Mouse (Mus musculus): ENCODE measurements around the gene Rtl8a. TPM values are rescaled to one million over a fixed set of nuclear protein-coding genes. Genes with fewer than 3 reads are reported as not detected.
"Not testable (repeated sequence)": the region's sequence is repeated elsewhere in the genome, so short reads cannot be mapped to it uniquely, and the experiment has no call there.

Gene Rtl8a
- total RNA-seq (2017), result 1.5 TPM in 1 of 2 replicates, not detected in the other

DNA sequence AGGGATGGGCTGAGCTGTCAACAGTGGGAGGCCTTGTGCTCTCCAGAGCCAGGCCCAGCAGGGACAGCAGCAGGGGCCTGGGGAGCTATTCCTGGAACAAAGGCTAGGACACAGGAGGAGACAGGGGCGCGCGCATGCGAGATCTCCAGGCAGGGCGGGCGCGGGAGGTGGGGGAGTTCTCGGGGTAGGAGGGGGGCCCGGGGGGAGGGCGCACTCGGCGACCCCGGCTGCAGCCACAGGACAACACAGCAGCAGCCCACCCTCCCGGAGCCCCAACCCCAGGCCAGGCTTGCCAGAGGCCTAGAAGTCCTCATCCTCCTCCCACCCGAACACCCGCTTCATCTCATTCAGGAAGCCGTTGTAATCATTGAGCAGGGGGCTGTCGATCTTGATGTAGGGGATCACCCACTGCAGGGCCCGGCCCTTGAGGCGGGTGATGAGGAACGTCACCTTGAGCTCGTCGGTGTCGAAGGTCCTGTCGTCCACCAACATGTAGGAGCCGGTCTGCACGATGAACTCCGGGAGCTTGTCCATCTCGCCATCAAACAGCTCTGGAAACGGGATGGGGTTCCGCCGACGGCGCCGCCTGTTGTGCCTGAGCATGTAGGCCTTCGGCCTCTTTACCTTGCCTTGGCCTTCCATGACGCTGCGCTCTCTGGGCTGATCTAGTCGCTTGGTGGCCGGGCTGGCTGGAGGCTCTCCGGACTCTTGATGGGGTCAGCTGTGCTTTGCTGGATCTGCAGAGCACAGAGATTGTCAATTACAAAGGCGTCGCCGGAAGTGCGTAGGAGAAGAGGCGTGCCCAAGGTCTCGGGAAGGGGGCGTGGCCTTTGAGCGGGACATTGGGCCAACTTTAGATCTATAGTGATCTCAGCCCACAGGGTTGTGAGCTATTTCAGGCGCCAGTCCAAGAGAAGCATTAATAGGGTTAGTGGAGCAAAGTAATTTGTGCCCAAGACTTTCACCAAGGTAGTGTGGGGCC, at the start of gene Rtl8a:
TSS of gene Rtl8a (minus strand) at position 703 of the 982 bp plus-strand sequence.
- ATAC-seq (ENCODE audit: extremely low read depth, insufficient number of reproducible peaks, low FRiP score, poor library complexity, severe bottlenecking), result peak; percentile 89

DNA sequence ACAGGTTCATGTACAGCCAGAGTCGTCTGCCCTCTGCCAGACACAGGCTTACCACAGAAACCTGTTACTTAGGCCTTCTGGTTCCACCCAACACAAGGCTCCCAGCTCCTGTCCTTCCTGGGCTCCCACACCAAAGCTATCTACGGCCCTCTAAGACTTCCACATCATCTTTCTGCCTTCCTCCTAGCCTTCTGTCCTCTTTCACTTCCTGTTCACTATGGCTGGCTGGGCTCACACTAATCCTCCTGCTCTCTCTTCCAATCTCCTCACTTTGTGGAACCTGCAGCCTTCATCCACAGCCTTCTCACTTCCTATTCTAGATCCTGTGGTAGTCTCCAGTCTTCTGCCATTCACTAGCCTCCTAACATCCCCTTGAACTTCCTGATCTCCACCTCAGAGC, 49.7 kb upstream of the Rtl8a start:
- no peak for ATAC-seq (ENCODE audit: extremely low read depth, insufficient number of reproducible peaks, low FRiP score, poor library complexity, severe bottlenecking)

DNA sequence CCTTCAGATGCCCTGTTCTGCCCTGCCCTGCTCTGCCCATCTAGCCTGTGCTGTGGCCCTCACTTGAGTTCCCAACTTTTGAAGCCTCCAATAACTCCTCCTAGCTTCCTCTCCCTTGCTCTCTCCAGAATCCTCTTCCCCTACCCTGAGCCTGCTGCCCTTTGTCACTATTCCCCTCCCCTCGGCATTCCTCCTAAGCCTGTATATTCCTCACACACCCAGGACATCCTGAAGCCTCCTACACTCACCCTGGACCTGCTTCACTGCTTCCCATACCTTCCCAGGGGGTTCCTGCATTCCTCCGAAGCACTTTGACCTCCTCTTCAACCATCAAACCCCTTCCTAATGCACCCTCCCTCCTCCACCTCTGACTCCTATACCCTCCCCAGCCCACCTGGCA, 48.6 kb upstream of the Rtl8a start:
- ATAC-seq (ENCODE audit: extremely low read depth, insufficient number of reproducible peaks, low FRiP score, poor library complexity, severe bottlenecking), result no peak

DNA sequence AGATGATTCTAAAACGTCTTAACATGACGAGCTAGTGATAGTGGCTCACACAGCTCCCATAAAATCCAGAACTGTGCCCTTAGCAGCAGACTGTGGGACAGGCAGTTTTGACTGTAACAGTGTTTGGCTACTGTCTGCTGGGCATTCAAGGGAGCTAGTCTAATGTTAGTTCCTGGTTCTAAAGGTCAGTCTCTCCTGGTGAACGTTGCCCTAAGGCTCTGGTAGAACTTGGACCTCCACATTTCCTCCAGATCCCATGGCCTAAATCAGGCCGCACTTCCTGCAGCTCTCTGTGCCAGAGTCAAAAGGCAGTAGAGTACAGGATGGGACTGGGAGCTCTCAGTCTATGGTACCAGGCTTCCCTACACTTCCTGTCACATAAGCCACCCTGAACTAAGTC, 41.2 kb upstream of the Rtl8a start:
- ATAC-seq (ENCODE audit: extremely low read depth, insufficient number of reproducible peaks, low FRiP score, poor library complexity, severe bottlenecking), result not testable (repeated sequence)

DNA sequence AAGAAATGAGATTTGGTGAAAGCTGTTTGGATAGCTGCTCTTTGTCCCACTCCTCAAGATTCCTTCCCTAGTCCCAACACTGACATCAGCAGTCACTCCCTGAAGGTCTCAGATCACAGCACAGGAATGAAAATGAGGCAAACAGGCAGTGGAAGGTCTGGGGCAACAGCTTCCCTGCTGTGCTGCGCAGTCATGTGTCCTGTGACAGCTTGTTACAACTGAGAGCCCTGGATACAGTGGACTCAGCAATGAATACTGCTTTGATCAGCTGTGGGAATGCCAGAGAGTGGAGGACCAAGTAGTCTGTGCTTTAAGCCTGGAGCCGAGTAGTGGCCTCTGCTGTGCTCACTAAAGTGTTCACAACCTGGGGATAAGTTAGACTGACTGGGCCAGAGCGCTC, 39.2 kb upstream of the Rtl8a start:
- ATAC-seq (ENCODE audit: extremely low read depth, insufficient number of reproducible peaks, low FRiP score, poor library complexity, severe bottlenecking), result not testable (repeated sequence)

DNA sequence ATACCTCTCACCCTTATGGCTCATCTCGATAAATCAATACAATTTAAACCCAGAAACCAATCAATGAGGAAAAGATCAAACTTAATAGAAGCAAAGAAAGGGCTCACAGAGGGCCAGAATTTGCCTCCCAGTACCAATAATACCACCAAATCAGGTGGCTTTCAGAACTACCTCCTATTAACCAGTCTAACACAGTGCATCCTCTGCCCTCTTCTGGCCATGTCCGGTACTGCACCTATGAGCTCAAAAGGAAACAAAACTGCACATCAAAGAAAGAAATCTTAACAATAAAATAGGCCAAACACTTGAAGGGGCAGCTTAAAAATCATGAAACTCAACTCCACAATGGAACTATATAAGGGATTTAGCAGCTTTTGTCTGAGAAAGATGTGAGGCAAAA, 33.5 kb upstream of the Rtl8a start:
- ATAC-seq (ENCODE audit: extremely low read depth, insufficient number of reproducible peaks, low FRiP score, poor library complexity, severe bottlenecking), result not testable (repeated sequence)

DNA sequence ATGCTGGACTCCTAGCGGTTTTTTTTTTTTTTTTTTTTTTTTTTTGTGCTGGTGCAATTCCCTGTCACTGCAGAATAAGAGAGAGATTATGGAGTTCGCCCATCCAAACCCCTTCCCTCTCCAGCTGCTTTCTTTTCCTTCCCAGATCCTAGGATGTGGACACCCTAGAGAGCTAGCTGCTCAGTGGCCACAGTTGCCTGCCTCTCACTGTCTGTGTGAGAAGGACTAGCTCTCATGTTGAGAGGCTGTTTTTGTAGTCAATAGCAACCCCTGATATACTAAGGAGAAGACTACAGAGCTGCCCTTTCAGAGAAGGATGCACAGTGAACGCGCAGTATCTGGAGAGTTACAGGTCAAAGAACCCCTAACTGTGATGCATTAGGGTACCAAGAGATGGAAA, 27.2 kb upstream of the Rtl8a start:
- ATAC-seq (ENCODE audit: extremely low read depth, insufficient number of reproducible peaks, low FRiP score, poor library complexity, severe bottlenecking), result not testable (repeated sequence)

DNA sequence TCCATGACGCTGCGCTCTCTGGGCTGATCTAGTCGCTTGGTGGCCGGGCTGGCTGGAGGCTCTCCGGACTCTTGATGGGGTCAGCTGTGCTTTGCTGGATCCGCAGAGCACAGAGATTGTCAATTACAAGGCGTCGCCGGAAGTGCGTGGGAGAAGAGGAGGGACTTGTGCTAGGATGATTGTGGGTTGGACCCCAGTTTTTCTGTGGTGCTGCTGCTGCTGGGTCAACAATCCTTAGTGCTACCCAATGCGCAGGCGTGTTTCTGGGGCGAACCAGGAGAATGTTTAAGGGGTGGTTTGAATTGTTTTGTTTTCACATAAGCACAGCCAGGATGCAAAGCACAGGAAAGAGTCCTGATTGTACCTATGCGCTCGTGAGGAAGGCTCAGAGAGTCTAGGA, 26.8 kb upstream of the Rtl8a start, which contains the start of gene Rtl8b:
TSS of gene Rtl8b (minus strand) at position 115 of the 400 bp plus-strand sequence.
- peak; percentile 86 for ATAC-seq (ENCODE audit: extremely low read depth, insufficient number of reproducible peaks, low FRiP score, poor library complexity, severe bottlenecking)

DNA sequence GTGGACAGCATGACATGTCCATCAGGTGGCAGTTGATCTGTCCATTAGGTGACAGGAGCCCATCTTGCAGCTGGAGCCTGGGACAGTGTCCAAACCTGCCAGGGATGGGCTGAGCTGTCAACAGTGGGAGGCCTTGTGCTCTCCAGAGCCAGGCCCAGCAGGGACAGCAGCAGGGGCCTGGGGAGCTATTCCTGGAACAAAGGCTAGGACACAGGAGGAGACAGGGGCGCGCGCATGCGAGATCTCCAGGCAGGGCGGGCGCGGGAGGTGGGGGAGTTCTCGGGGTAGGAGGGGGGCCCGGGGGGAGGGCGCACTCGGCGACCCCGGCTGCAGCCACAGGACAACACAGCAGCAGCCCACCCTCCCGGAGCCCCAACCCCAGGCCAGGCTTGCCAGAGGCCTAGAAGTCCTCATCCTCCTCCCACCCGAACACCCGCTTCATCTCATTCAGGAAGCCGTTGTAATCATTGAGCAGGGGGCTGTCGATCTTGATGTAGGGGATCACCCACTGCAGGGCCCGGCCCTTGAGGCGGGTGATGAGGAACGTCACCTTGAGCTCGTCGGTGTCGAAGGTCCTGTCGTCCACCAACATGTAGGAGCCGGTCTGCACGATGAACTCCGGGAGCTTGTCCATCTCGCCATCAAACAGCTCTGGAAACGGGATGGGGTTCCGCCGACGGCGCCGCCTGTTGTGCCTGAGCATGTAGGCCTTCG, 26.2 kb upstream of the Rtl8a start:
- peak; percentile 13; the same call in 1 of the 2 replicates for ATAC-seq (ENCODE audit: extremely low read depth, insufficient number of reproducible peaks, low FRiP score, poor library complexity, severe bottlenecking)

DNA sequence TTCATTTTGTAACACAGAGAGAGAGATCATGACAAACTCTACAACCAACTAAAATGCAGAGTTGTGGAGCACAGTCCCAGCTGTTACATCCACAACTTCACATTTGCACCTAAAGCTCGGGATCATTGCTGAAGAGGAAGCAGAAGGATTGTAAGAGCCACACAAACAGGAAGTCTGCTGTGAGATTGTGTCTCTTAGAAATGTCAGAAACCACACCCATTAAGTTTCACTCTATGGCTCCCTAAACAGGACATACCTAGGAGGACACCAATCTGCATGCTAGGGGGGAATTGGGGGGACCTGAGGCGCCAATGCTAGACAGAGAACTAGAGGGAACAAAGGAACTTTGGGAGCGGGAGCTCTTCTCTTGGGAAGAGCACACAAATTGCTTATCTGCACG, 9.4 kb upstream of the Rtl8a start:
- not testable (repeated sequence) for ATAC-seq (ENCODE audit: extremely low read depth, insufficient number of reproducible peaks, low FRiP score, poor library complexity, severe bottlenecking)

DNA sequence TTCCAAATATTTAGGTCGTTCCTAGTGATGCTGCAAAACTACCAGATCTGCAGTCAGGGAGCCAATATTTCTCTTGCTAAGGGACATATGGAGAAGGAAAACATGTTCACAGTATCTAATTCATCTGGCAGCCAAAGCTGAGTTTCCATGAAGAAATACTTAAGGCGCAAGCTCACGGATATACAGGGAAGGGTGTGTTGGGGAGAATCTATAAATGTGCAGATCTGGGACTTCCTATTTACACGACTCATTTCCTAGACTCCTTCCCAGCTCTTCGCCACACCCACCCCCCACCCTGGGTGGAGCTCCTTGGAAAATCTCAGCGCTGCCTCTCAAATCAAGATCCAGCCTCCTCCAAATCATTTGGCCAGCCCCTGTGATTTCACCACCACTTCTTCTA, 2.4 kb upstream of the Rtl8a start:
- no peak for ATAC-seq (ENCODE audit: extremely low read depth, insufficient number of reproducible peaks, low FRiP score, poor library complexity, severe bottlenecking)

DNA sequence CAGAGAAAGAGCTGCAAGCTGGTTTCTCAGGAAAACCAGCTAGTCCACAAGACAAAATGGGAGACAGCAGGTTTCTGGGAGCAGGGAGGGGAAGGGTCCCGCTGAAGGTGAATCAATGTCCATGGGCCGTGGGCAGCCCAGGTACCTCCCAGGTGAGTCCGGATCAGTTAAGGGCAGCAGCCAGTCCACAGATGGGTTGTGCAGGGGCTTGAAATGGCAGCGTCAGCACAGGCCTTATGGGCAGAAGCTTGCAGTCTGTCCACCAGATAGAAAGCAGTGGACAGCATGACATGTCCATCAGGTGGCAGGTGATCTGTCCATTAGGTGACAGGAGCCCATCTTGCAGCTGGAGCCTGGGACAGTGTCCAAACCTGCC, 890 bp downstream of the Rtl8a start:
- ATAC-seq (ENCODE audit: extremely low read depth, insufficient number of reproducible peaks, low FRiP score, poor library complexity, severe bottlenecking), result not testable (repeated sequence)

DNA sequence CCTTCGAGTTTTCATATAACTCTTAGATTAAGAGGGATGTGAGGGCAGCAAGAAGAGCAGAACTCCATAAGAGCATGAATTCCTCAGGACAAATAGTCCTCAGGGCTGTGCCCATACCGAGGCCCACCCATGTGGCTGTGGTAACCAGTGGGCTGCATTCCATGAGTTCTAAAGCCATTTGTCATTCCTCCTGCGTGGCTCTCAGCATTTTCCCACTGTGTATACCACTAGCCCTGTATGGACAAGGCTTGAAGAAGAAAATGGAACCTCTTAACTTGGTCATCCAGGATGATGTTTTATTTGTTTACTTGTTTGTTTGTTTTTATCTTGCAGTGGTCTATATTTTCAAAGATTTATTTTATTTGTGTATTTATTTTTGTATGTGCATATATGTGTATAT, 5.4 kb downstream of the Rtl8a start:
- ATAC-seq (ENCODE audit: extremely low read depth, insufficient number of reproducible peaks, low FRiP score, poor library complexity, severe bottlenecking), result not testable (repeated sequence)

DNA sequence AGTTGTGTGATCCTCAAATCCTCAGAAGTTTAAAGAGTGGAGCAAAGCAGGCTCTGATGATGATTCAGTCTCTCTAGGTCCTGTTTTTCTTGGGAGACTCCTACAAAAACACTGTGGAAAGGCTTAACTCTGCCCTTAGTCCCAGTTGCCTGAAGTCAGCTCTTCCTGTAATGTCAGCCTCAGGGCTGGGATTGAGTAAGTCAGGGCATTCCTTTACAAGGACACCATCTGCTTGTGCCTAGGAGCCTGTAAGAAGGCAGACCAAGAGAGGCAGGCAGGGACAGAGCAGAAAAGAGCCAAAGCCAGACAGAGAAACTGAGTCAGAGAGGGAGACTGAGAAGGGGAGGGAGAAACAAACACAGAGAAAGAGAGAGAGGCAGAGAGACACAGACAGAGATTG, 32.1 kb downstream of the Rtl8a start:
- ATAC-seq (ENCODE audit: extremely low read depth, insufficient number of reproducible peaks, low FRiP score, poor library complexity, severe bottlenecking), result not testable (repeated sequence)

DNA sequence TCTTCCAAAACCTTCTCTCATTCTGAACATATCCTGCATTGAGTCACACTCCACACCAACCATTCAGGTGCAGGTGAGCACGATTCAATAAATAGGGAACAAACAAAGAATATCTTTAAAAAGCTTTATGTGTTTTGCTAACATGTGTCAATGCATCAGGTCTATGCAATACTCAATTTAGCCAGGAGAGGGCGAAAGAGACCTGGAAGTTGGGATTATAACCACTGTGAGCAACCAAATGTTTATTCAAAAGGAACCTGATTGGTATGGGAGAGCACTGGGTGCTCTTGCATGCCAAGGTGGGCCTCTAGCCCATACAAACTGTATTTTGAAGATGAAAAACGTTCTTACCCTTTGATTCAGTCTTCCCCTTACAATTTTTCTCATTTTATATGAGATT, 32.9 kb downstream of the Rtl8a start:
- ATAC-seq (ENCODE audit: extremely low read depth, insufficient number of reproducible peaks, low FRiP score, poor library complexity, severe bottlenecking), result 0 out of 2 replicates have a peak, but pooled peaks have one; percentile 53

DNA sequence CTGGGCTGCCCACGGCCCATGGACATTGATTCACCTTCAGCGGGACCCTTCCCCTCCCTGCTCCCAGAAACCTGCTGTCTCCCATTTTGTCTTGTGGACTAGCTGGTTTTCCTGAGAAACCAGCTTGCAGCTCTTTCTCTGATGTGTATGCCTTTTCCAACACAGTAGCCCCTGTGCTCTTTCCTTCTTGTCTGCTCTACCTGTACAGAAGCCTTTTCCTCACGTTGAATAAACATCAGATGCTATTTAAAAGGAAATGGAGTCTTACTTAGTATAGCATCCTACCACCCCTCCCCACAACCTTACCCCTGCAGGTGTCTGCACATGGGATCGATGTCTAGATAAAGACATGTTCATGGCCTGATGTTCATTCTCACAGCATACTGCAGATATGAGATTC, 34.6 kb downstream of the Rtl8a start, which contains the start of gene Gm14597:
TSS of gene Gm14597 (minus strand) at position 101 of the 400 bp plus-strand sequence.
- not testable (repeated sequence) for ATAC-seq (ENCODE audit: extremely low read depth, insufficient number of reproducible peaks, low FRiP score, poor library complexity, severe bottlenecking)

DNA sequence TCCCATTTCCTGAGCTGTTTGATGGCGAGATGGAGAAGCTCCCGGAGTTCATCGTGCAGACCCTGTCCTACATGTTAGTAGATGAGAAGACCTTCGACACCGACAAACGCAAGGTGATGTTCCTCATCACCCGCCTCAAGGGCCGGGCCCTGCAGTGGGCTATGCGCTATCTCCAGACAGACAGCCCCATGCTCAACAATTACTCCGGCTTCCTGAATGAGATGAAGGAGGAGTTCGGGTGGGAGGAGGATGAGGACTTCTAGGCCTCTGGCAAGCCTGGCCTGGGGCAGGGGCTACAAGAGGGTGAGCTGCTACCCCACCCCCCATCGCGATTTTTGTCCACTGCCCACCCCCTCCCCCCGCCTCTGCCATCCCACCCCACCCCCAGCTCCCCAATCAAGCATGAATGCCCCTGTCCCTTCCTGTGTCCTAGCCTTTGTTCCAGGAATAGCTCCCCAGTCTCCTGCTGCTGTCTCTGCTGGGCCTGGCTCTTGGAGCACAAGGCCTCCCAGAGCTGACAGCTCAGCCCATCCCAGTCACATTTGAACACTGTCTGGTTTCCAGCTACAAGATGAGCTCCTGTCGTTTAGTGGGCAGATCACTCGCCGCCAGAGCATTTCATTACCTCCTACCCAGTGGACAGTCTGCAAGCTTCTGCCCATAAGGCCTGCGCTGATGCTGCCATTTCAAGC, 35.2 kb downstream of the Rtl8a start:
- no peak for ATAC-seq (ENCODE audit: extremely low read depth, insufficient number of reproducible peaks, low FRiP score, poor library complexity, severe bottlenecking)

DNA sequence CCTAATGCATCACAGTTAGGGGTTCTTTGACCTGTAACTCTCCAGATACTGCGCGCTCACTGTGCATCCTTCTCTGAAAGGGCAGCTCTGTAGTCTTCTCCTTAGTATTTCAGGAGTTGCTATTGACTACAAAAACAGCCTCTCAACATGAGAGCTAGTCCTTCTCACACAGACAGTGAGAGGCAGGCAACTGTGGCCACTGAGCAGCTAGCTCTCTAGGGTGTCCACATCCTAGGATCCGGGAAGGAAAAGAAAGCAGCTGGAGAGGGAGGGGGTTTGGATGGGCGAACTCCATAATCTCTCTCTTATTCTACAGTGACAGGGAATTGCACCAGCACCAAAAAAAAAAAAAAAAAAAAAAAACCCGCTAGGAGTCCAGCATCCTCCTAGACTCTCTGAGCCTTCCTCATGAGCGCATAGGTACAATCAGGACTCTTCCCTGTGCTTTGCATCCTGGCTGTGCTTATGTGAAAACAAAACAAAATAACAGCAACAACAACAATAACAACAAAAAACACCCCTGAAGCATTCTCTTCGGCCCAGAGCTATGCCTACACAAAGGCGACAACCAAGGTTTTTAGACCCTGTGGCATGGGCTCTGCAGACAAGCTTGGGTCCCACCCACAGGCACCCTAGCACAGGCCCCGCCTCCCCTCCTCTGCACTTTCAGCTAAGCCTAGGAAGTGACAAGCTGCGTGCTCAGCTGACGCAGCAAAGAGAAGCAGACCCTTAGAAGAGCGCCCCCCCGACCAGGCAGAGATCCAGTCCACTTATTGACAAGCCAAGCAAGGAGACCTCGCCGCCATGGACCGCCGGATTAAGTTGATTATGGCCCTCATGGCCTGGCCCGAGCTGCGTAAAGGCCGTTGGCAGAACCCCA, 36.0 kb downstream of the Rtl8a start, which contains the start of gene Rtl8c:
TSS of gene Rtl8c (plus strand) at position 791 of the 880 bp plus-strand sequence.
- ATAC-seq (ENCODE audit: extremely low read depth, insufficient number of reproducible peaks, low FRiP score, poor library complexity, severe bottlenecking), result no peak
